Mouse (Mus musculus) spleen, postnatal 10 days (tissue): Measurements from ENCODE around the gene Jade2.

Experiments used
- DNase-seq, 2 experiments: peaks; one replicate each; pipeline ENCODE4 v3.0.0; 2021 to 2022; ENCODE audit warnings: low spot score in 2 of 2

Gene Jade2

DNA sequence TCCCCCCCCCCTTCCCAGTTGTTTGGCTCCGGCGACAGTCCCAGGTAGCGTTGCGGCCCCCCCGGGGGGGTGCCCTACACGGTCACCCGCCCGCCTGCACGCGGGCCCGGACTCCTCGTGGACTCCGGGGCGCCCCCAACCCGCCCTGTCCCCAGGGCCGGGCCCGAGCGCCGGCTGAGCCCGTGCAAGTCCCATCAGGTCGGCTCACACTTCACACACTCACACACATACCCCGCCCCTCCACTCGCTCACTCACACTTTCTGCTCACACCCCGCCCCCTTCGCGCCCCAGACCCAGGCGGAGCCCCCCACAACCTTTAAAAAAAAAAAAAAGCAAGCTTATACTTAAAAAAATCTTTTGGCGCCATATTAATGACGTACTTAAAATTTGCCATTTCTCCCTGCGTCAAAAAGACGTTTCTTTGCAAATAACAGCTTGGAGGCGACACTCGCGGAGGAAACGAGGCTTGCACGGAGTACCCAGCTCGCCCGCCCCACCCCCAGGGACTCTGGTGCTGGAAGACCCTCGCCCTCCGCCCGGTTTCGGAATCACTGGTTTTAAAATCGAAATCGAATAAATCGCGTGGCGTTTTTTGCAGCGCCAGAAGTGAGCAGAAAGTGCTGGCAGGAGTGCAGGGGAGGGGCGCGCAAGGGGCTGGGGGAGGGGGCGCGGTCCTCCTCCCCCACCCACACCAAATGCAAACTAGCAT lies 520 bp upstream of the Jade2 start:
- peak; percentile 67 to 81 for DNase-seq

DNA sequence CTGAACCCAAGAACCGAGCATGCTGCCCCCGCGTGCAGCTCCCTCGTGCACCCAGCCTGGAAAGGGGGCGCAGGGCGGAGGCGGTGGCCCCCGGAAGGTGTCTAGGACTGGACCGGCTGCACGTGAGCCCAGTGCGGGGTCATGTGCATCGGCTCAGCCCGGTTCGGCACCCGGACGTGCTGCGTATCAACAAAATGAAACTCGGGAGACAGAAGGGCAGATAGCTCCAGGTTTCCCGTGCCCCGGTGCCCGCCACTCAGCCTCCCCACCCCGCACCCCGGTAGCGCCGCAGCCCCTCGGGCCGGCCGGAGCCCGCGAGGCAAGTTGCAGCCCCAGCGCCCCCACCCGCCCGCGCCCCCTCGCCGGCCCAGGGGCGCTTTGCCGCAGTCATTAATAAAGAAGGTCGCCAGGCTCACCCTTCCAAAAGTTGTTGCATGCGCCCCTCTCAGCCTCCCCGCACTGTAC lies 805 bp downstream of the Jade2 start:
- peak; percentile 71 to 75 for DNase-seq

DNA sequence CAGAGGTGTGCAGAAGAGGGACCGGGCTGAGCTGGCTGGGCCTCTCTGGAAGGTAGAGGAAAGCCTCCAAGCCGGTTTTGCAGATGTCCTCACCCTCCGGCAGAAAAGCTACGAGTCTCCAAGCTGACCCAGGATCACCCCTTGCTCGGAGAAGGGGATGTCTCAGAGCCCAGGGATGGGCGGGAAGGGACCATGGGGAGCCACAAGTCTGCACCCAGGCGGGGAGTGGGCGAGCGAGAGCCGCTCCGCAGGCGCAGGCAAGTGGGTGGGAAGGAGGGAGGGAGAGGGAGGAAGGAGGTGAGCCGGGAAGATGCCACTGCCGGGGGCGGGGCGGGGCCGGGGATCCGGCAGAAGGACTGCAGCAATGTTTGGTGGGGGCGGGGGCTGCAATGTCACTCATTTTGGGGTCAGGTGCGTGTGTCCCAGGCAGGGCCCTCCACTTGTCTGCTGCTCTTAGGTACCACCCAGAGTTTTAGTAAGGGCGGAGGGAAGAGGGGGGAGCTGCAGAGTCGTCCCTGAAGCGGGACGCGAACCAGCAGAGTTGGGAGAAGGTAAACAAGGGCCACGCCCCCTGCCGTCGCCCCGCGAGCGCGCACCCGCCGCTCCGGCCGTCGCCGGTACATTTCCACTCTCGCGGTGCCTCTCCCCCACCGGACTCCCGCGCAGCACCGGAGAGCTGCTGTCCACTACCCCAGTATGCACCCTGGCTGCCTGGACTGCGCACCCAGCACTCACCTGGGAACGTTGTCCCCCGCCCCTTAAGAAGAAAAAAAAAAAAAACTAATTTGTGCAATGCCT lies 1.4 kb downstream of the Jade2 start:
- peak; percentile 68 to 86 for DNase-seq

DNA sequence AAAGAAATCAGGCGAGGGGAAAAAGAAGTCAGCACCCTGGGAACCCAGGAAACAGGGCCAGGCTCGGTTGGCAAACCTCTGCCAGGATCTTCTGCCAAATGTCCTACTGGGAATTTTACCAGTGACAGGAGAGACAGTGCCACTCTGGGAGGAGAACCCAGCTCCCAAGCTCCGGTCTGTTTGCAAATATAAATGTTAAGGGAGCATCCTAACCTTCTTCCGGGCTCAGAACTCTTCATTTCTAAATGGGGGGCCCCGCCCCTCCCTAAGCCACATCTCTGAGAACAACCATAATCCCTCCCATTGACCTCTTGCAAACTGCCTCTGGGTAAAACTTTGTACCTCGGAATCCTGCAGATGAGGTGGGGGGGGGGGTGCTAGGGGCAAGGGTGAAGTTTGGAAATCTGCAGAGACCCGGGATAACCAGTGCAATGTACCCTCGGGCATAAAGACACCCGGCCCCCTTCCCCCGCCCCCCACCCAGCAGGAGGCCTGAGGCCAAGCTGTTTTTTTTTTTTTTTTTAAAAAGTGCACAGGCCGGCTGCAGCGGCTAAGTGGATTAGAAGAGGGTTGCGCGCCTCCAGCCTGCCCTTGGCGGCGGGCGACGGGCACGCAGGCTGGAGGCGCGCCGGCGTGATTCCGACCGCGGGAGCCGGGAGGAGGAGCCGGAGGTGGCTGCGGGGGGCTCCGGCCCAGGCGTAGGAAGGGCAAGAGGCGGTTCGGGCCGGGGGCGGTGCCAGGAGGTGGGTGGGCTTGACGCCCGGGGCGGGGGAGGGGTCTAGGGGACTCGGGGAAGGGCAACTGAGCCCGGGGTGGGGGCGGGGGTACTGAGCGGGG lies 2.3 kb downstream of the Jade2 start:
- DNase-seq = peak in 1 of 2 experiments; percentile 83

DNA sequence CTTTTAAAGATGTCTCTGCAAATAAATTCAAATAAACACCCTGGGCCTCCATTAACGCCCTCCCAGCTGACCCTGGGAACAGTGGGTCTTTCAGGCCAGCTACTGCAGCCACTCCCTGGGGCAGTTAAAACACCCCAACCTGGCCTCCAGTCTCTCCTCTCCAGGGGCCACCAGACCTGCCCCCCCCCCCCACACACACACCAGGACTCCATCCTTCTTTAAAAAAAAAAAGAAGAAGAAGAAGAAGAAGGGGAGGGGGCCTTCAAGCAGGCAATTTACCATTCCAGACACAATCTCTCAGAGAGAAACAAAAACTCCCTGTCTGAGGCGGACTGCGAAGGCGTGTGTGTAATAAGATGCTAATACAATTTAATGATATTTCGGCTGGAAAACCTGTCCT lies 4.9 kb downstream of the Jade2 start:
- DNase-seq = no peak

DNA sequence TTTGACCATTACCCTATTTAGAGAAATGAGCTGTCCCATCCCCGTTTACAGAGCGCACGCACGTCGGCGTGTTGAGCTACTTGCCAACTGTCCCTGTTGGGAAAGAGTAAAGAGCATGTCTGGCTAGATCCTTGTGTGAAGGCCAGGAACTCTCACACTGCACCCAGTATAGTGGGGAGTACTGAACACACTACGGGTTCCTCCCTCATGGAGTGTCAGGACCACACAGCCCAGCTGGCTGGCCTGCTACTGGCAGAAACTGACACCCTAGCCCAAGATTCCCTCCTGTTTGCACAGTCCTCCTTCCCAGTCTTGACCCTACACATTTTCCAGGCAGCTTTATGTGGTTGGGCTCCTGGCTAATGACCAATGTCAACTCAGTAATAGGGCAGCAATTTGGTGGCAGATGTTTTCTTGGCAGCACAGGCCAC lies 5.3 kb downstream of the Jade2 start:
- no peak for DNase-seq

DNA sequence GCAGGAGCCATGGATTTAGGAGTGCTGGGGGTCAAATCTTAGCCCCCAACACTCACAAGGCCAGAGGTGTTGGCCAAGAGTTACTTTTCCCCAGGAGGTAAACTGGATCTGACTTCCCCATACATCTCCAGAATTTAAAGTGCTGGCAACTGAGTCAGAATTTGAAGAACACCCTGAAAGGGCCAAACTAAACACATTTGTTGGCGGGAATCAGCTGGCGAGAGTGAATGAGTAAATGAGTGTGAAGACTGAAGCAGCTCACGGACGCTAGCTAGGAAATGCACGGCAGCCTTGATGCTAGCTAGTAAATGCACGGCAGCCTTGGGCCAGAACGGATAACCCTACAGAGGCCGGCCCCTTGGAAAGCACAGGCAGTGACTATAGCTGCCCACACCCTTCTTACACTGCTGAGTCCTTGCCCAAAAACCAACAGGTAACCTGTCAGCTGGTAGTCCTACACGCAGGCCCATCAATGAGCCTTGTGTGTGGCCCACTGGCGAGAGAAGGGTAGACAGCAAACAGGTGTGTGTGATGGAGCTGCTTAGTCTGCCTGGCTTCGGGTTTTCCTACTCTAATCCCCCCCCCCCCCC lies 6.6 kb downstream of the Jade2 start:
- no peak for DNase-seq

DNA sequence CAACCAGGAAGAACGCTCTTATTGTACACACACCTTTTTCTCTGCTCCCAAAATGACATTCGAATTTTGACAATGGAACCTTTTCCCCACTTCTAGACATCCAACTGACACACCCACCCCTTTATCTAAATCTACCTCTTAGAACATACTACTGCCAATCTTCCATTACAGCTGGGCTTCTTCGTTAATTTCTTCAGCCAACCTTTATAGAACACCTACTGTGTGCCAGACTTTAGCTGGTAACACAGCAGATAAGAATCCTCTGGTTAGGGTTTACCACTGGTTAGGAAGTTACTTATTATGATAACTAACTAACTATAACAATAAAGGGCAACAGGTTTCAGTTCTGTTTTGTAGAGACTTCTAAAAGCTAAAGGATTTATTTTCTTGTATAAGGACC lies 9.1 kb downstream of the Jade2 start:
- DNase-seq = no peak

DNA sequence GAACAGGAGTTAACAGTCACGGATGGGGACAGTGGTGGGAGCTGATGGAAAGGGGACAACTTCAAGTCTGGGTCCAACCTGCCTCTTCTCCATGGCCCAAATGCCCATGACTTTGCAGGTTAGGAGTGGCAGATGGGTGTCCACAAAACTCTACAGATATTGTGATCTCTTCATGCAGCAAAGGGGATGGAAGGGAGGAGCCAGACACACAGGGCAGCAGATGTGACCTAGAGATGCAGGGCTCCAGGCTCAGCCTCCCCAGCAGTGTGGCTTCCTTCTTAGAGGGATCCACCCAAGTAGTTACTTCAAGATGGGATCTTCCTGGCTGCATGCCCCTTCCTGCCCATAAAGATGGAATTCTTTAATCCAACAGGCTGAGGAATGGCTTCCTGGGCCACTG lies 9.6 kb downstream of the Jade2 start:
- peak in 1 of 2 experiments; percentile 11 for DNase-seq

DNA sequence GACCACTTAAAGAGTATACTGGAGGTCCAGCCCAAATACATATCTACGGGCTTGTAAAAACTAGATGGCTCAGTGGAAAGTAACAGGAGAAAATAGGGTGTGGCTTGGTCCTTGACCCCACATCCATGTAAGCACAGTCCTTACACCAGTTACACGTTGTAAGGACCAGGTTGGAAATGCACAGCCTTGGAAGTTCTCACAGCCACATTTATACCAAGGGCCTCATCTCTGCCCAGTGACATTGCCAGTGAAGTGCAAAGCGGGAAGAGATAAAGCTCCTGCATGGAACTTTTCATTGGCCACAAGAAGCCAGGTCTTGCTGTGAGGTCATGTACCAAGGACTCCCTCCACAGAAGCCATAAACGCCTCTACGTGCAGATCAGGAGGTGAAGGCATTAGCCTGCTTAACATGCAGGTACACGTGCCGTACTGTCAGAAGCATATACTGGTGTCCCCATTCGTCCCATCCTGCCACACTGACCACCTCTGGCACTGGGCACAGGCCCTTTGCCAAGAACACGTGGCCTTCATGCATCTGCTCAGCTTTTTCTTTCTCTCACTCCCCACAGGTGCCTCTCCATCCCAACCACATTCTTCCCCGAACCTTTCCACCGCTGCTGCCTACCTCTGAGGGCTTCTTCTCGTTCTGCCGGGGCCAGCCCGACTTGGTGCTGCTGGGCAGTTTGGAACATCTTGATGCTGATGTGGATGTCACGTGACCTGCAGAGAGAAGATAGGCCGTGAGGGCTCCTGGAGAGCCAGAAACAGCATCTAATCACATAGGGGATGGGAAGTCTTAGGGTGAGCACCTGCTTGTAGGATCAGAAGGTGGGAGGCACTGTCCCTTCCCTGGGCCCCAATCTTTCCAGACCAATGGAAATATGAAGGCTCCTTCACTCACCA lies 11.2 kb downstream of the Jade2 start:
- DNase-seq = no peak

DNA sequence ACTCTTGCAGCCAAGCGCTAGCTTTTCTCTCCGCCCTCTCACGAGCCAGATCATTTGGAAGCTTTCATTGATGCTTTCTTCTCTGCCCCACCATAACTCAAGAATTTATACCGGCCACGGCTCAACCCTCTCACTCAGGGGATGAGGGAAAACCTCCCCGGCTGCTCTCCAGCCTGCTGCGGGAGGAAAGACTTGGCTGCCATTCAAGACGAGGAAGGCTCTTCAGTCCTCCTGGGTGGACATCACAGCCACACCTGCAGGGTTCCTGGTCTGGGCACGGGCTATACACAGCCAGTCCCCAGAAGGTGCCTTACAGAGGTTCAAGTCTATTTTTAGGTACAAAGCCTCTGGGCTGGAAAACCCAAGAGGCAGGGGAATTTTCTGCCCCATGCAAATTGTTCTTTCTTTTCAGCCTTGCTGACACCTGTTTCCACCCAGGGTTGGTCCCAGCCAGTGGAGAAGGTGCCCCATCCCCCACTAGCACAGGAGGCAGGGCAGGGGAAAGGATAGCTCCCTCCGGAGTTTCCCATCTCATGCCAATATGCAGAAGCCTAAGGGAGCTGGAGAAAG lies 12.8 kb downstream of the Jade2 start:
- no peak for DNase-seq

DNA sequence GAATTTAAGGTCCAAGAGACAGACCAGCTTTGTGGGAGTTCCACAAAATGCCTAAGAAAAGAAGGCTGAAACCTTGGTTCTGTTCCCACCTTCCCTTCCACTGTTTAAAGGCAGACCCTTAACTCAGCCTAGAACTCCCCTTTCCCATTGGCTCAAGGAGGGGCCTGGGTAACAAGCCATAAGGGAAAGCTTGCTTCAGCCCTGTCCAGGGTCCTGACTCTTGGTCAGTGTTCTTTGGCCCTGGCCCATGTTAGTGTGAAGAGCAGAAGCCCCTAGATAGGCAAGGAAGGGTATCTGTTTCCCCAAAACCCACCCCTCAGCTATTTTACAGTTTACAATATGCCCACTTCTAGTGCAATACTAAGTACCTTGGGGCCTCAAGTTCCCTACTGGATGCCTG lies 13.6 kb downstream of the Jade2 start:
- DNase-seq = no peak

DNA sequence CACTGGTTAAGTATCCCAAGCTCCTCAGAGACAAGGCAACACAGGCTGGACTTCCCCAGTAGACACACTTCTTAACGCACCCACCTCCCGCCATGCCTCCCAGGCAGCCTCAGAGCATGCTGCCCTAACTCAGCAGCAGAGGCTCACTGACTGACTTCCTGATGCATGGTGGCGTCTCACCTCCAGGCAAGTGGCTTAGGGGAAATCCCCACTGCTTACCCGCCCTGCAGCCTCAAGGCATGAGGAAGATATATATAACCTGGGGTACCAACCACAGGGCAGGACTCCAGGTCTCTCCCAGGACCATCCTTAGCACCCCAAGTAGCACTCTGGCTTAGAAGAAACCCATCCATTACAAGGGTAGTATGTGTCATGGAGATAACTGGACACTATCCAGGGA lies 14.3 kb downstream of the Jade2 start:
- no peak for DNase-seq

DNA sequence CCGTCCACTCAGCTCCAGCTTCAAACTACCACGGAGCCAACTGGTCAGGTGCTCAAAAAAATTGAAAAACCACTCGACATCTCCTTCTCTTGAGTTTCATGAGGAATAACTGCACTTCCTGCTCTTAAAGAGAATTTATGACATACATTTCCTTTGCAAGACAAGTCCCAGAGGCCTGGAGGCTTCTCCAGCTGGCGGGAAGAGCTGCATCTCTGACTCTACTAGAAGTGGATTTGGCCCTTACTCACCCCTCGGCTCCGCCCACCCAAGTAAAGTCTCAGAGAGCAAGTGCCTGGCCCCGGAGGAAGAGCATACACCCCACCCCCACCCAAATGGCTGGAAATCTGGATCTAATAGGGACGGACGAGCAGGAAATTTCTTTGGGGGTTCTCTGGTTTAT lies 16.3 kb downstream of the Jade2 start:
- DNase-seq = peak in 1 of 2 experiments; percentile 58

DNA sequence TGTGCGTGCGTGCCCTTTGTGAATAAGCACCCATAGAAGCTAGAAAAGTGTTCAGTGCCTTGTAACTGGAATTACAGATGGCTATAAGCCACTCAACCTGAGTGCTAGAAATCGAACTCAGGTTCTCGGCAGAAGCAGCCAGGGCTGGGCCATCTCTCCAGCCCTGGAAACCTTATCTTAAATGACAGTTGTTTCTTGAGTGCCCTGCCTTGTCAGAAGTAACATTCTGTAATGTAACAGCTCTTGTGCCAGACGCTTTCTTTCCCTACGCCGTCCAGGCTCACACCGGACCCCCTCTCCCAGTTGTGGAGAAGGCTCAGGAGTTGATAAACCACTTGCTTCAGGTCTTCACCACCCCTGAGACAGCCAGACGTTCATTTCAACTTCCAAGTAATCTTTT lies 16.8 kb downstream of the Jade2 start:
- peak in 1 of 2 experiments; percentile 49 for DNase-seq

DNA sequence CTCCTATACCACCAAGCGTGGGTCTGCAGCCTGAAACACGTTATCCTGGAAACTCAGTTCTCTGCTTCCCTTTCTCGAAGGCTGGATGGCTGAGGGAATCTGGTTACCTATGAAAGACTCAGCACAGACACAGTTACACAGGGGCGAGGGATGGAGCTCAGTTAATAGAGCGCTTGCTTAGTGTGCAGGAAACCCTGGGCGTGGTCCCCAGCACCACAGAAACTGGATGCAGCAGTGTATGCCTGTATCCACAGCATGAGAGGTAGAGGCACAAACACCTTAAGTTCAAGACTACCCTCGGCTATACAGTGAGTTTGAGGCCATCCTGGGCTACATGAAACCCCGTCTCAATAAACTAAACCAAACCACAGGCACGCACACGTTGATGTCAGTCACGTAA lies 17.5 kb downstream of the Jade2 start:
- DNase-seq = no peak

DNA sequence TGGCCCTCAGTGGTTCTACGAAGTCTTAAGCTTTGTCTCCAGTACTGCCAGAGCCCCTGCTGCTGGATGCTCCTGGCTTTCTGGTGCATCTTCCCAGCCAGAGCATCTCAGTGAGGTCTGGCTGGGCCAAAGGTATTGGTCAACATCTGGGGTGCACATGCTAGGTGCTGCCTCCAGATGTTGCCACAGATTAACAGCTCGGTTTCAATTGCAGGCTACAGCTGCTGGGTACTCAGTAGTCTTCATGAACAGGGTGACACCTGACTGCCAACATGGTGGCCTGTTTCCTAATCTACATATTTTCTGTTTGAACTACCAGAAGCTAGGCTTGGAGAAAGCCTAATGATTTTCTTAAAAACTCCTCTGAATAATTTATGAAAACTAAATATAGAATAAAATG lies 18.3 kb downstream of the Jade2 start:
- DNase-seq = no peak

DNA sequence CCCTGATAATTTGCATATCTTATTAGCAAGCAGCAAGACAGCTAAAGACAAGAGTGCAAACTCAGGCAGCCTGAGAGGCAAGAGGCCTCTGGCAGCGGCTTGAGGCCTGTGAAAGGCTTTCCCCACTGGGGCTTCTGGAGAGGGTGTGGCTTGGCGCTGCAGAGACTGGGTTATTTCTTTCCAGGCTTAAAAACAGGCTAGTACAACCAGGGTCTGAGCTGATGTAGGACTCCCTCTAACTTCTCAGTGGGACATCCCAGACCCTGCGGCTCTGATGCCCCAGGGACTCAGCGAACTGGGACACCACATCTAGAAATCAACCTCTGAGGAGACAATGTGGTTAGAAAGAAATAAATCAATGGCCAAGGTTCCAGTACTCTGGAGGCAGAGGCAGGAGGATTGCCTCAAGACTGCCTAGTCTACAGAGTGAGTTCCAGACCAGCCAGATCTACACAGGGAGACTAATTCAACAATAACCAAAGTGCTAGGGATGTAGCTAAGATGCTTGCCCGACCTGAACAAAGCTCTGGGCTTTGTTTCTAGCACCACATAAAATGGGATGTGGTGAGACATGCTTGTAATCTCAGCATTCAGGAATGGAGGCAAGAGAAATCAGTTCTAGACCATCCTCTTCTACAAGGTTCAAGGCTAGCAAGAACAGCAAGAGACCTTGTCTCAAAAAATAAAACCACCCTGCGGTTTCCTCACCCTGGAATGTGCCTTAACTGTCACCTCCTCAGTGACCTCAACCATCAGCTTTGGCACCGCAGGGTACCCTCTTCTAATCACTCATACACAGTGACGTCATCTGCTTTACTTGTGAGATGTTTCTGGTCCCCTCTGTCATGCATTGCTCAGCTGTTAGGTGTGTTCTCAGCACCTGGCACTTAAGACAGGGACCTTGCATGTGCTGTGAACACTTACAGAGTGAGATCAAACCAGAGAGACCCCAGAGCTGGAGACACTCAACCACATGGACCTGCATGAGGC lies 20.0 kb downstream of the Jade2 start:
- no peak for DNase-seq

DNA sequence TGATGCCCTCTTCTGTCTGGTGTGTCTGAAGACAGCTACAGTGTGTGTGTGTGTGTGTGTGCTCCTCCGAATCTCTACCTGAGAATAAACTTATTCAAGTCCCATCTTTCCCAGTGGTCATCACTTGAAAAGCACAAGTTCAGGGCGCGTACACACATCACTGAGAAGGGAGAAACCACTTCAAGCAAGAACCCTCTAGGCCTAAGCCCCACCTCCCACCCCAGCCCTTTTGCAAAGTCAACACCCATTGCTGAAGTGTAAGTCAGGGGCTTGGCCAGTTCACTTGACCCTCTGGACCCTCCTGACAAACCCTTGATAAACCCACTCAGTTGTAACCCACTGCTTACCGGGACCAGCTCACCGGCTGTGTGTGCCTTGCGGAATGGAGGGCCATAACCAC lies 20.9 kb downstream of the Jade2 start:
- DNase-seq = no peak
